Mouse (Mus musculus) CH12.LX (cell line): ENCODE results near the gene Jmjd1c. TPM values are rescaled to one million over a fixed set of nuclear protein-coding genes. Genes with fewer than 3 reads are reported as not detected.

Experiments
- DNase-seq: peaks from one replicate; pipeline ENCODE4 v3.0.0-alpha.2; 2013; ENCODE audit errors: extremely low read depth
- H3K27ac ChIP-seq: 2 replicates; pipeline ENCODE4 v1.5.1; 2012; ENCODE audit warnings: low read depth, mild to moderate bottlenecking, control low read depth, moderate library complexity; ENCODE audit not compliant: insufficient read depth
- H3K27me3 ChIP-seq: replicated peaks from 2 replicates; pipeline ENCODE3; 2012; ENCODE audit warnings: inconsistent platforms
- H3K36me3 ChIP-seq, 2 experiments: replicated peaks in 1 of 2; 2 replicates each; pipeline versions ENCODE3 to v1.6.1; 2012; ENCODE audit warnings: inconsistent platforms in 1 of 2, low read length in 1 of 2, mild to moderate bottlenecking in 1 of 2, mixed read lengths in 1 of 2, moderate library complexity in 1 of 2; ENCODE audit not compliant: control insufficient read depth in 1 of 2, insufficient read depth in 1 of 2
- H3K4me1 ChIP-seq, 2 experiments: 2 replicates each; pipeline ENCODE4 v1.6.1; 2012; ENCODE audit warnings: inconsistent platforms in 1 of 2, moderate library complexity in 1 of 2; ENCODE audit not compliant: insufficient read depth in 2 of 2, control insufficient read depth in 1 of 2
- H3K4me2 ChIP-seq: 2 replicates; pipeline ENCODE4 v1.6.1; 2012; ENCODE audit warnings: low read depth, mild to moderate bottlenecking, control low read depth; ENCODE audit not compliant: poor library complexity, insufficient read depth, severe bottlenecking
- H3K4me3 ChIP-seq, 3 experiments: fragments of 150-350 bp in 1 of 3; sonication (generic) in 1 of 3; replicated peaks in 1 of 3; 2 replicates each; pipeline versions ENCODE3 to v1.5.1; 2011 to 2012; ENCODE audit warnings: low read depth in 2 of 3, low read length in 2 of 3, mild to moderate bottlenecking in 2 of 3, moderate library complexity in 2 of 3, control low read depth in 1 of 3, improper control_type of control experiment in 1 of 3, inconsistent platforms in 1 of 3, mixed read lengths in 1 of 3; ENCODE audit not compliant: poor library complexity in 1 of 3
- H3K79me2 ChIP-seq: replicated peaks from 2 replicates; pipeline ENCODE4 v1.6.1; 2012; ENCODE audit warnings: mild to moderate bottlenecking, moderate library complexity; ENCODE audit not compliant: control insufficient read depth, poor library complexity, insufficient read depth, severe bottlenecking; ENCODE audit errors: extremely low read depth
- H3K9ac ChIP-seq: 2 replicates; pipeline ENCODE4 v1.6.1; 2012; ENCODE audit warnings: low read depth, mild to moderate bottlenecking, control low read depth, moderate library complexity; ENCODE audit not compliant: insufficient read depth
- H3K9me3 ChIP-seq: replicated peaks from 2 replicates; pipeline ENCODE3; 2012; ENCODE audit warnings: low read length, inconsistent platforms, mixed read lengths
- BHLHE40 ChIP-seq: IDR thresholded peaks from 2 replicates; pipeline ENCODE4 v1.6.1; 2011; ENCODE audit warnings: mild to moderate bottlenecking, low read depth, low read length, improper control_type of control experiment
- CHD1 ChIP-seq: IDR thresholded peaks from 2 replicates; pipeline ENCODE4 v1.6.1; 2012; ENCODE audit warnings: low read depth, low read length, improper control_type of control experiment, inconsistent platforms
- CHD2 ChIP-seq: IDR thresholded peaks from 2 replicates; pipeline ENCODE4 v1.6.1; 2011; ENCODE audit warnings: low read length, improper control_type of control experiment
- E2F4 ChIP-seq: IDR thresholded peaks from 2 replicates; pipeline ENCODE4 v1.6.1; 2011; ENCODE audit warnings: low read depth, low read length, improper control_type of control experiment; ENCODE audit not compliant: insufficient replicate concordance
- ELF1 ChIP-seq: IDR thresholded peaks from 2 replicates; pipeline ENCODE4 v1.6.1; 2014; ENCODE audit warnings: low read depth, mild to moderate bottlenecking, inconsistent platforms, low read length, improper control_type of control experiment
- ETS1 ChIP-seq: conservative IDR thresholded peaks from 2 replicates; pipeline ENCODE4 v1.6.1; 2012; ENCODE audit warnings: low read depth, mild to moderate bottlenecking, inconsistent platforms, low read length, improper control_type of control experiment, moderate library complexity
- IRF4 ChIP-seq: IDR thresholded peaks from 2 replicates; pipeline ENCODE4 v1.6.1; 2014; ENCODE audit warnings: low read depth, mild to moderate bottlenecking, inconsistent platforms, low read length, improper control_type of control experiment
- JUN ChIP-seq: IDR thresholded peaks from 2 replicates; pipeline ENCODE4 v1.6.1; 2011; ENCODE audit warnings: low read depth, mild to moderate bottlenecking, low read length, improper control_type of control experiment, moderate library complexity; ENCODE audit not compliant: insufficient read depth
- JUND ChIP-seq: conservative IDR thresholded peaks from 2 replicates; pipeline ENCODE4 v1.6.1; 2011; ENCODE audit warnings: low read depth, low read length, improper control_type of control experiment
- KAT2A ChIP-seq: IDR thresholded peaks from 2 replicates; pipeline ENCODE4 v1.6.1; 2012; ENCODE audit warnings: low read length, improper control_type of control experiment, inconsistent platforms; ENCODE audit not compliant: insufficient replicate concordance
- MAFK ChIP-seq: IDR thresholded peaks from 2 replicates; pipeline ENCODE4 v1.6.1; 2011; ENCODE audit warnings: low read length, improper control_type of control experiment; ENCODE audit not compliant: insufficient replicate concordance
- MAX ChIP-seq: IDR thresholded peaks from 2 replicates; pipeline ENCODE4 v1.6.1; 2011; ENCODE audit warnings: low read length, improper control_type of control experiment
- MAZ ChIP-seq: IDR thresholded peaks from 2 replicates; pipeline ENCODE4 v1.6.1; 2012; ENCODE audit warnings: low read depth, mild to moderate bottlenecking, inconsistent platforms, low read length, improper control_type of control experiment, moderate library complexity
- MEF2A ChIP-seq: IDR thresholded peaks from 2 replicates; pipeline ENCODE4 v1.6.1; 2014; ENCODE audit warnings: low read depth, mild to moderate bottlenecking, inconsistent platforms, low read length, improper control_type of control experiment, borderline replicate concordance
- MXI1 ChIP-seq: IDR thresholded peaks from 2 replicates; pipeline ENCODE4 v1.6.1; 2011; ENCODE audit warnings: mild to moderate bottlenecking, low read depth, low read length, improper control_type of control experiment
- MYC ChIP-seq: IDR thresholded peaks from 2 replicates; pipeline ENCODE4 v1.6.1; 2011; ENCODE audit warnings: low read depth, mild to moderate bottlenecking, improper control_type of control experiment, low read length
- NELFE ChIP-seq: IDR thresholded peaks from 2 replicates; pipeline ENCODE4 v1.6.1; 2011; ENCODE audit warnings: low read depth, low read length, improper control_type of control experiment
- POLR2A ChIP-seq: IDR thresholded peaks from 2 replicates; pipeline ENCODE4 v1.6.1; 2011; ENCODE audit warnings: low read depth, mild to moderate bottlenecking, improper control_type of control experiment, low read length
- POLR2AphosphoS2 ChIP-seq: IDR thresholded peaks from 2 replicates; pipeline ENCODE4 v1.6.1; 2011; ENCODE audit warnings: low read depth, low read length, improper control_type of control experiment
- RAD21 ChIP-seq: IDR thresholded peaks from 2 replicates; pipeline ENCODE4 v1.6.1; 2011; ENCODE audit warnings: low read depth, mild to moderate bottlenecking, low read length, improper control_type of control experiment, moderate library complexity
- RCOR1 ChIP-seq: conservative IDR thresholded peaks from 2 replicates; pipeline ENCODE4 v1.6.1; 2012; ENCODE audit warnings: low read depth, mild to moderate bottlenecking, inconsistent platforms, low read length, improper control_type of control experiment
- SIN3A ChIP-seq: IDR thresholded peaks from 2 replicates; pipeline ENCODE4 v1.6.1; 2012; ENCODE audit warnings: low read length, improper control_type of control experiment, inconsistent platforms
- SMC3 ChIP-seq: IDR thresholded peaks from 2 replicates; pipeline ENCODE4 v1.6.1; 2011; ENCODE audit warnings: low read depth, low read length, improper control_type of control experiment
- TBP ChIP-seq: conservative IDR thresholded peaks from 2 replicates; pipeline ENCODE4 v1.6.1; 2011; ENCODE audit warnings: low read depth, low read length, improper control_type of control experiment
- TCF12 ChIP-seq: IDR thresholded peaks from 2 replicates; pipeline ENCODE4 v1.6.1; 2014; ENCODE audit warnings: low read depth, mild to moderate bottlenecking, inconsistent platforms, low read length, improper control_type of control experiment
- UBTF ChIP-seq: IDR thresholded peaks from 2 replicates; pipeline ENCODE4 v1.6.1; 2012; ENCODE audit warnings: low read depth, mild to moderate bottlenecking, inconsistent platforms, low read length, improper control_type of control experiment, moderate library complexity
- USF1 ChIP-seq: IDR thresholded peaks from 2 replicates; pipeline ENCODE4 v1.6.1; 2014; ENCODE audit warnings: low read depth, mild to moderate bottlenecking, inconsistent platforms, low read length, improper control_type of control experiment
- USF2 ChIP-seq: conservative IDR thresholded peaks from 2 replicates; pipeline ENCODE4 v1.6.1; 2011; ENCODE audit warnings: low read depth, low read length, improper control_type of control experiment
- ZC3H11A ChIP-seq: IDR thresholded peaks from 2 replicates; pipeline ENCODE4 v1.6.1; 2012; ENCODE audit warnings: low read depth, mild to moderate bottlenecking, inconsistent platforms, low read length, improper control_type of control experiment
- ZMIZ1 ChIP-seq: IDR thresholded peaks from 2 replicates; pipeline ENCODE4 v1.6.1; 2012; ENCODE audit warnings: low read depth, mild to moderate bottlenecking, inconsistent platforms, low read length, improper control_type of control experiment
- ZNF384 ChIP-seq: IDR thresholded peaks from 2 replicates; pipeline ENCODE4 v1.6.1; 2012; ENCODE audit warnings: low read depth, low read length, improper control_type of control experiment, inconsistent platforms
- dilution Hi-C: fragments of 300-500 bp; cut with MboI; formaldehyde crosslinking; loops from 2 replicates; pipeline ENCODE4 v1.14.3; 2020; ENCODE audit warnings: low sequenced_read_pairs; ENCODE audit not compliant: extremely low pct_unique_long_range_greater_than_20kb, extremely low pct_ligation_motif_present
- in situ Hi-C: fragments of 300-500 bp; cut with MboI; formaldehyde crosslinking; loops from 3 replicates; pipeline ENCODE4 v1.14.3; 2019; ENCODE audit warnings: low sequenced_read_pairs, low pct_ligation_motif_present, low pct_unique_long_range_greater_than_20kb, mixed read lengths
- polyA plus RNA-seq: library from polyadenylated mRNA; unstranded; fragments of >175 nt; gene quantifications from 2 replicates; pipeline ENCODE4 v1.2.1, GENCODE M21; 2012; ENCODE audit warnings: low read depth; ENCODE audit not compliant: insufficient read length
- total RNA-seq, 2 experiments: library from RNA; depleted of rRNA; stranded (reverse); fragments of 300-350 nt in 1 of 2; fragments of >200 nt in 1 of 2; gene quantifications; 2 replicates each; pipeline ENCODE4 v1.2.3; 2012 to 2014

Gene Jmjd1c
- total and polyA plus RNA-seq, 3 experiments = 41.2 to 50.1 (median 41.6) TPM

GRCm38 (mm10) chr10:67296482-67297152 is 200.7 kb downstream of the Jmjd1c start (continued):
- TF ChIP-seq UBTF (no peak), NELFE (peak; percentile 2; the same call in 1 of the 2 replicates), MXI1 (no peak), KAT2A (no peak), RCOR1 (no peak), ZC3H11A (no peak), CHD1 (peak; percentile 0; the same call in 1 of the 2 replicates), BHLHE40 (no peak), JUND (no peak), CHD2 (no peak), JUN (no peak), E2F4 (no peak)

DNA sequence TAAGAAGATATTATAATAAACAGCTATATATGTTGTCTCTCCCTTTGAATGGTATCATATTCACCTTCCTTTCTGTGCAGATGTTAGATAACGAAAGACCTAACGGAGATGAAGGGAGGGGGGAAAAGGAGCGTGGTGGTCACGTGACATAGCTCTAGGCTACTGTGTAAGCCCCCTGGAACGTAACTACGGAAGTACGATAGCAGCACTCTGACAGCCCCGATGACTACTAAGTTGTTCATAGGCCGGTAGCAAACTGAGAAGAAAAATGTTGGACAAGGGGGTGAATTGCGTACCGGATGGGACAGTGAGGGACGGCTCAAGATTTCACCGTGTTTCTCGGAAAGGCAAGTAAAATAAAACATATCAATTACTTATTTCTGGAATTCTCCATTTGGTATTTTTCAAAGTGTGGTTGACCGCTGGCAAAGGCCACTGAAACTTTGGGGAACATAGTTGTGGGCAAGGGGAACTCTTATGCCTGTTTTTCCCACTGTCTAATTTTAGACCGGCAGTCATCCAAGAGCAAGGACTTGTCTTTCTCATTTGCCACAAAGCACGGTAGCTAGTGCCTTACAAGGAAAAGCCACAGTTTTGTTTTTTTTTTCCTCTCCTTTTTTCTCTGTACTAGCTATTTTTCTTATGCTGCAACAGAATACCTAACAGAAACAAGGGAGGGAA is 201.4 kb downstream of the Jmjd1c start:
- Histone ChIP-seq H3K9ac (peak overlapping the region; percentile 92), H3K9me3 (no peaks in the 10 kb centered on the region), H3K27me3 (no peaks in the 10 kb centered on the region), H3K4me2 (peak overlapping the region; percentile 58; the same call in 1 of the 2 replicates), H3K79me2 (peaks cover 35% of the 10 kb centered on the region), H3K4me1 (peaks cover 10 to 52% of the 10 kb centered on the region in 2 experiments; a peak in 3 of 4 replicates), H3K27ac (peak overlapping the region; percentile 76), H3K4me3 (peak overlapping the region; percentile 31 to 59 (median 56)), H3K36me3 (peaks cover 5 to 12% of the 10 kb centered on the region in 2 experiments)
- in situ Hi-C loops (no loop called here), dilution Hi-C loops (no loop called here)
- peak; percentile 86 for DNase-seq
- TF ChIP-seq TCF12 (peak; percentile 42; the same call in 1 of the 2 replicates), NELFE (peak; percentile 42; the same call in 1 of the 2 replicates), SIN3A (peak; percentile 74), ZNF384 (no peak), MAFK (no peak), MXI1 (no peak), CHD1 (0 out of 2 replicates have a peak, but pooled peaks have one; percentile 61), ETS1 (0 out of 2 replicates have a peak, but pooled peaks have one; percentile 38), CHD2 (no peak), SMC3 (no peak), USF2 (peak; percentile 96), MAX (peak; percentile 91), UBTF (no peak), IRF4 (peak; percentile 53; the same call in 1 of the 2 replicates), MYC (peak; percentile 89), BHLHE40 (peak; percentile 93), POLR2AphosphoS2 (0 out of 2 replicates have a peak, but pooled peaks have one; percentile 45), ZMIZ1 (no peak), USF1 (peak; percentile 93), RAD21 (no peak), POLR2A (peak; percentile 50), ELF1 (peak; percentile 46), MEF2A (0 out of 2 replicates have a peak, but pooled peaks have one; percentile 23), MAZ (peak; percentile 95; the same call in 1 of the 2 replicates), E2F4 (no peak), TBP (0 out of 2 replicates have a peak, but pooled peaks have one; percentile 53)
